ENCODE assay signal across 16 mouse cellular contexts in genomic region chr4:31608811-31609210, GRCm38 (mm10).
DNase-seq lines count a peak whose midpoint lies in the region; ATAC-seq and TF ChIP-seq lines count a peak whose summit lies in the region.
"Had no signal": no experiment of that assay in that cellular context is flagged by ENCODE, and none has a peak within 500 bp of the region (broad histone marks: within the 10 kb centered on the region; RNA-seq: fewer than 3 reads in every experiment).

No protein-coding gene starts in this region.

- H3K36me3 ChIP-seq in lung, embryonic 14.5 days (ENCODE audit: insufficient read depth), result no peaks in the 10 kb centered on the region
- H3K36me3 ChIP-seq: embryonic facial prominence, embryonic 12.5 days; hindbrain, embryonic 13.5 days; midbrain, embryonic 12.5 days had no signal

- H3K27me3 ChIP-seq in lung, embryonic 14.5 days (ENCODE audit: insufficient read depth, low read length), result no peaks in the 10 kb centered on the region
- H3K27me3 ChIP-seq: embryonic facial prominence, embryonic 12.5 days; hindbrain, embryonic 13.5 days; midbrain, embryonic 12.5 days had no signal

- H3K9me3 ChIP-seq in lung, embryonic 14.5 days (ENCODE audit: low read depth, low read length), result no peaks in the 10 kb centered on the region
- H3K9me3 ChIP-seq: embryonic facial prominence, embryonic 12.5 days; hindbrain, embryonic 13.5 days; midbrain, embryonic 12.5 days had no signal

- H3K4me3 ChIP-seq in lung, embryonic 14.5 days (ENCODE audit: low read depth, low read length), result no peak overlapping the region
- H3K4me3 ChIP-seq: embryonic facial prominence, embryonic 12.5 days; hindbrain, embryonic 13.5 days; midbrain, embryonic 12.5 days had no signal

- H3K27ac ChIP-seq in lung, embryonic 14.5 days (ENCODE audit: low read depth), result no peak overlapping the region
- H3K27ac ChIP-seq: embryonic facial prominence, embryonic 12.5 days; hindbrain, embryonic 13.5 days; liver, embryonic 14.5 days; midbrain, embryonic 12.5 days had no signal

- 53% methylated on average over 8 of the region's 8 CpGs for WGBS in lung, embryonic 14.5 days

- H3K4me2 ChIP-seq in lung, embryonic 14.5 days, result no peak overlapping the region
- H3K4me2 ChIP-seq: embryonic facial prominence, embryonic 12.5 days; hindbrain, embryonic 13.5 days; midbrain, embryonic 12.5 days had no signal

- no peak for TF ChIP-seq CTCF in lung, embryonic 14.5 days (IDR thresholded peaks at IDR 0.05; ENCODE audit: low read depth)

- intact Hi-C loops in left cerebral cortex, postnatal 25 days (cut with DNase I), result no loop called here

- ATAC-seq in lung, embryonic 14.5 days (ENCODE audit: insufficient read depth), result no peak
- ATAC-seq in erythroblast, adult 5-6 weeks (replicated peaks; ENCODE audit: low FRiP score, poor library complexity, severe bottlenecking), result no peak
- ATAC-seq: intestine, postnatal 0 days had no signal

- no peak overlapping the region for H3K9ac ChIP-seq in lung, embryonic 14.5 days
- H3K9ac ChIP-seq: embryonic facial prominence, embryonic 12.5 days; hindbrain, embryonic 13.5 days; liver, embryonic 14.5 days; midbrain, embryonic 12.5 days had no signal

- DNase-seq in cerebellum, adult 11-12 months, result peak; percentile 18
- no peak for DNase-seq in cerebellum, postnatal 4 days (ENCODE audit: low spot score in 2 of 2)
- peak; percentile 48 for DNase-seq in lung, embryonic 14.5 days
- no peak for DNase-seq in lung, adult 18-20 months
- peak; percentile 51 to 84 for DNase-seq in left cerebral cortex, postnatal 25 days (ENCODE audit: low spot score in 2 of 2)
- DNase-seq in telencephalon, adult 2 months (ENCODE audit: low read depth, low spot score), result peak; percentile 68
- DNase-seq in heart, adult 18-20 months, result no peak
- DNase-seq: kidney, postnatal 25 days; lung, postnatal 36 days; spleen, adult 18-20 months had no signal

- no peaks in the 10 kb centered on the region for H3K4me1 ChIP-seq in lung, embryonic 14.5 days (ENCODE audit: insufficient read depth)

Comparison
In these comparisons a context has a peak if more than half of its experiments do, and no peak if none do; other contexts are left out.
1. DNase-seq: peak in cerebellum, adult 11-12 months (single experiment), lung, embryonic 14.5 days (single experiment), left cerebral cortex, postnatal 25 days (2 of 2) and telencephalon, adult 2 months (single experiment); none in cerebellum, postnatal 4 days (0 of 2), lung, adult 18-20 months (0 of 2) and heart, adult 18-20 months (0 of 2).